Mouse (Mus musculus): ENCODE measurements at regions not wholly inside any gene's neighbourhood (a gene's known extent, or its start where the extent isn't known, plus 50 kb on each side); places are given as distances from the start of the nearest gene placed in this dataset.

- H3K36me3 ChIP-seq = no peaks in the 10 kb centered on the region
- H3K4me1 ChIP-seq = no peaks in the 10 kb centered on the region
- H3K4me3 ChIP-seq = no peak overlapping the region
- WGBS = 79% methylated on average over 1 of the region's 1 CpGs
- no peak for DNase-seq (ENCODE audit: low spot score)
- no peaks in the 10 kb centered on the region for H3K27me3 ChIP-seq (ENCODE audit: low read depth, poor library complexity, severe bottlenecking)
- H3K9me3 ChIP-seq (replicated peaks) = 0 out of 2 replicates have a peak, but pooled peaks cover 3% of the 10 kb centered on the region
- no peak overlapping the region for H3K27ac ChIP-seq (replicated peaks)
These were observed 168.0 kb downstream of the Ibtk start for GRCm38 (mm10) chr9:85581028-85581595.

- no peaks in the 10 kb centered on the region for H3K36me3 ChIP-seq
- no peaks in the 10 kb centered on the region for H3K4me1 ChIP-seq
- no peak for DNase-seq (ENCODE audit: low spot score)
- no peak overlapping the region for H3K27ac ChIP-seq (replicated peaks)
- H3K27me3 ChIP-seq (ENCODE audit: low read depth, poor library complexity, severe bottlenecking) = no peaks in the 10 kb centered on the region
- no peak overlapping the region for H3K4me3 ChIP-seq
- WGBS = 93% methylated on average over 7 of the region's 7 CpGs
- H3K9me3 ChIP-seq (replicated peaks) = no peaks in the 10 kb centered on the region
These were observed 171.3 kb downstream of the Ibtk start for GRCm38 (mm10) chr9:85577812-85578211.

- Histone ChIP-seq H3K4me3 (no peak overlapping the region), H3K9me3 (replicated peaks) (no peaks in the 10 kb centered on the region), H3K27ac (replicated peaks) (no peak overlapping the region), H3K27me3 (ENCODE audit: low read depth, poor library complexity, severe bottlenecking) (no peaks in the 10 kb centered on the region), H3K4me1 (no peaks in the 10 kb centered on the region), H3K36me3 (no peaks in the 10 kb centered on the region)
- DNase-seq (ENCODE audit: low spot score) = no peak
- 97% methylated on average over 1 of the region's 1 CpGs for WGBS
These were observed 171.8 kb downstream of the Ibtk start for GRCm38 (mm10) chr9:85577338-85577737.

GRCm38 (mm10) chr9:85568877-85569276 lies 180.3 kb downstream of the Ibtk start:
- H3K9me3 ChIP-seq (replicated peaks) = no peaks in the 10 kb centered on the region
- WGBS = 86% methylated on average over 8 of the region's 8 CpGs
- DNase-seq (ENCODE audit: low spot score) = no peak
- no peaks in the 10 kb centered on the region for H3K36me3 ChIP-seq
- H3K4me1 ChIP-seq = no peaks in the 10 kb centered on the region
- no peaks in the 10 kb centered on the region for H3K27me3 ChIP-seq (ENCODE audit: low read depth, poor library complexity, severe bottlenecking)
- H3K27ac ChIP-seq (replicated peaks) = no peak overlapping the region
- no peak overlapping the region for H3K4me3 ChIP-seq

- Histone ChIP-seq H3K27me3 (ENCODE audit: low read depth, poor library complexity, severe bottlenecking) (no peaks in the 10 kb centered on the region), H3K27ac (replicated peaks) (no peak overlapping the region), H3K9me3 (replicated peaks) (no peaks in the 10 kb centered on the region), H3K4me3 (no peak overlapping the region), H3K4me1 (no peaks in the 10 kb centered on the region), H3K36me3 (no peaks in the 10 kb centered on the region)
- DNase-seq (ENCODE audit: low spot score) = no peak
- 21% methylated on average over 1 of the region's 1 CpGs for WGBS
These were observed 197.3 kb downstream of the Ibtk start for GRCm38 (mm10) chr9:85551871-85552270.

GRCm38 (mm10) chr9:85550455-85550854 lies 198.7 kb downstream of the Ibtk start:
- WGBS = 92% methylated on average over 3 of the region's 3 CpGs
- Histone ChIP-seq H3K9me3 (replicated peaks) (no peaks in the 10 kb centered on the region), H3K36me3 (no peaks in the 10 kb centered on the region), H3K27me3 (ENCODE audit: low read depth, poor library complexity, severe bottlenecking) (no peaks in the 10 kb centered on the region), H3K4me1 (no peaks in the 10 kb centered on the region), H3K4me3 (no peak overlapping the region), H3K27ac (replicated peaks) (no peak overlapping the region)
- no peak for DNase-seq (ENCODE audit: low spot score)

GRCm38 (mm10) chr9:85546226-85546625 lies 202.9 kb downstream of the Ibtk start:
- no peak overlapping the region for H3K27ac ChIP-seq (replicated peaks)
- 85% methylated on average over 2 of the region's 2 CpGs for WGBS
- H3K36me3 ChIP-seq = no peaks in the 10 kb centered on the region
- H3K4me1 ChIP-seq = no peaks in the 10 kb centered on the region
- no peaks in the 10 kb centered on the region for H3K27me3 ChIP-seq (ENCODE audit: low read depth, poor library complexity, severe bottlenecking)
- no peak overlapping the region for H3K4me3 ChIP-seq
- no peak for DNase-seq (ENCODE audit: low spot score)
- no peaks in the 10 kb centered on the region for H3K9me3 ChIP-seq (replicated peaks)

GRCm38 (mm10) chr9:85545566-85545965 lies 203.6 kb downstream of the Ibtk start:
- no peaks in the 10 kb centered on the region for H3K9me3 ChIP-seq (replicated peaks)
- DNase-seq (ENCODE audit: low spot score) = no peak
- H3K36me3 ChIP-seq = no peaks in the 10 kb centered on the region
- WGBS = 96% methylated on average over 1 of the region's 1 CpGs
- no peaks in the 10 kb centered on the region for H3K4me1 ChIP-seq
- H3K27ac ChIP-seq (replicated peaks) = no peak overlapping the region
- no peaks in the 10 kb centered on the region for H3K27me3 ChIP-seq (ENCODE audit: low read depth, poor library complexity, severe bottlenecking)
- H3K4me3 ChIP-seq = no peak overlapping the region

GRCm38 (mm10) chr9:85538557-85538956 lies 210.6 kb downstream of the Ibtk start:
- no peaks in the 10 kb centered on the region for H3K36me3 ChIP-seq
- WGBS = 81% methylated on average over 3 of the region's 3 CpGs
- no peaks in the 10 kb centered on the region for H3K4me1 ChIP-seq
- H3K27me3 ChIP-seq (ENCODE audit: low read depth, poor library complexity, severe bottlenecking) = no peaks in the 10 kb centered on the region
- H3K9me3 ChIP-seq (replicated peaks) = no peaks in the 10 kb centered on the region
- H3K27ac ChIP-seq (replicated peaks) = no peak overlapping the region
- no peak overlapping the region for H3K4me3 ChIP-seq
- DNase-seq (ENCODE audit: low spot score) = no peak

GRCm38 (mm10) chr9:85528421-85528820 lies 201.3 kb upstream of the Tent5a start:
- DNase-seq (ENCODE audit: low spot score) = no peak
- Histone ChIP-seq H3K9me3 (replicated peaks) (no peaks in the 10 kb centered on the region), H3K36me3 (no peaks in the 10 kb centered on the region), H3K27ac (replicated peaks) (no peak overlapping the region), H3K27me3 (ENCODE audit: low read depth, poor library complexity, severe bottlenecking) (no peaks in the 10 kb centered on the region), H3K4me1 (no peaks in the 10 kb centered on the region), H3K4me3 (no peak overlapping the region)
- 96% methylated on average over 3 of the region's 3 CpGs for WGBS

- Histone ChIP-seq H3K4me3 (no peak overlapping the region), H3K9me3 (replicated peaks) (no peaks in the 10 kb centered on the region), H3K27me3 (ENCODE audit: low read depth, poor library complexity, severe bottlenecking) (no peaks in the 10 kb centered on the region), H3K27ac (replicated peaks) (no peak overlapping the region), H3K36me3 (no peaks in the 10 kb centered on the region), H3K4me1 (no peaks in the 10 kb centered on the region)
- no peak for DNase-seq (ENCODE audit: low spot score)
These were observed 197.6 kb upstream of the Tent5a start for GRCm38 (mm10) chr9:85524733-85525132.

GRCm38 (mm10) chr9:85521342-85521741 lies 194.2 kb upstream of the Tent5a start:
- no peak for DNase-seq (ENCODE audit: low spot score)

GRCm38 (mm10) chr9:85520941-85521340 lies 193.8 kb upstream of the Tent5a start:
- 87% methylated on average over 6 of the region's 6 CpGs for WGBS

More at GRCm38 (mm10) chr9:85521342-85521741, 194.2 kb upstream of the Tent5a start:
- no peaks in the 10 kb centered on the region for H3K36me3 ChIP-seq
- H3K4me1 ChIP-seq = no peaks in the 10 kb centered on the region
- no peaks in the 10 kb centered on the region for H3K27me3 ChIP-seq (ENCODE audit: low read depth, poor library complexity, severe bottlenecking)
- WGBS = 84% methylated on average over 2 of the region's 2 CpGs
- H3K4me3 ChIP-seq = no peak overlapping the region
- no peak overlapping the region for H3K27ac ChIP-seq (replicated peaks)
- H3K9me3 ChIP-seq (replicated peaks) = no peaks in the 10 kb centered on the region

GRCm38 (mm10) chr9:85499006-85499405 lies 171.9 kb upstream of the Tent5a start:
- Histone ChIP-seq H3K27me3 (ENCODE audit: low read depth, poor library complexity, severe bottlenecking) (peaks cover 12% of the 10 kb centered on the region), H3K4me1 (peaks cover 15% of the 10 kb centered on the region), H3K9me3 (replicated peaks) (no peaks in the 10 kb centered on the region), H3K4me3 (no peak overlapping the region), H3K36me3 (no peaks in the 10 kb centered on the region), H3K27ac (replicated peaks) (no peak overlapping the region)
- DNase-seq (ENCODE audit: low spot score) = no peak
- WGBS = 67% methylated on average over 4 of the region's 4 CpGs

More at GRCm38 (mm10) chr9:85520941-85521340, 193.8 kb upstream of the Tent5a start:
- Histone ChIP-seq H3K27me3 (ENCODE audit: low read depth, poor library complexity, severe bottlenecking) (no peaks in the 10 kb centered on the region), H3K36me3 (no peaks in the 10 kb centered on the region), H3K9me3 (replicated peaks) (no peaks in the 10 kb centered on the region), H3K4me3 (no peak overlapping the region), H3K4me1 (no peaks in the 10 kb centered on the region), H3K27ac (replicated peaks) (no peak overlapping the region)
- DNase-seq (ENCODE audit: low spot score) = no peak

Data from midbrain, embryonic 10.5 days (tissue).